Mouse (Mus musculus) testis, adult 2 months (tissue): Measurements from ENCODE around the gene Ints13. TPM values are rescaled to one million over a fixed set of nuclear protein-coding genes. Genes with fewer than 3 reads are reported as not detected.

Source experiments
- H3K27ac ChIP-seq: fragments of 200-500 bp; 2 replicates; pipeline ENCODE4 v1.5.1; 2012; ENCODE audit warnings: low read depth, low read length; ENCODE audit not compliant: control insufficient read depth, insufficient read depth
- H3K27me3 ChIP-seq: fragments of 200-500 bp; 2 replicates; pipeline ENCODE4 v1.6.1; 2012; ENCODE audit warnings: mild to moderate bottlenecking, low read length, moderate library complexity; ENCODE audit not compliant: control insufficient read depth, insufficient read depth
- H3K36me3 ChIP-seq: fragments of 200-500 bp; 2 replicates; pipeline ENCODE4 v1.6.1; 2012; ENCODE audit warnings: mild to moderate bottlenecking, low read length; ENCODE audit not compliant: control insufficient read depth, insufficient read depth
- H3K4me1 ChIP-seq: fragments of 200-500 bp; 2 replicates; pipeline ENCODE4 v1.6.1; 2012; ENCODE audit warnings: low read length; ENCODE audit not compliant: control insufficient read depth, insufficient read depth
- H3K4me3 ChIP-seq: fragments of 200-500 bp; 2 replicates; pipeline ENCODE4 v1.5.1; 2012; ENCODE audit warnings: low read depth, mild to moderate bottlenecking, low read length, moderate library complexity, mixed read lengths; ENCODE audit not compliant: control insufficient read depth
- CTCF ChIP-seq: fragments of 200-500 bp; IDR thresholded peaks from 2 replicates; pipeline ENCODE4 v1.5.1; 2012; ENCODE audit warnings: low read depth, mild to moderate bottlenecking, inconsistent platforms, low read length, moderate library complexity; ENCODE audit not compliant: control insufficient read depth, insufficient read depth, insufficient replicate concordance
- POLR2A ChIP-seq: fragments of 200-500 bp; IDR thresholded peaks from 2 replicates; pipeline ENCODE4 v1.6.1; 2012; ENCODE audit warnings: low read depth, mild to moderate bottlenecking, inconsistent platforms, low read length, moderate library complexity; ENCODE audit not compliant: control insufficient read depth
- polyA plus RNA-seq: library from polyadenylated mRNA; depleted of rRNA; stranded (reverse); fragments of >200 nt; gene quantifications from 2 replicates; pipeline ENCODE4 v1.2.3, GENCODE M21; 2012

Ints13 gene
- polyA plus RNA-seq, 1 experiment, result 41.8 TPM

GRCm38 (mm10) chr6:146611385-146611784 lies 33.8 kb upstream of the Ints13 start:
- H3K27me3 ChIP-seq, result no peaks in the 10 kb centered on the region
- peaks cover 4% of the 10 kb centered on the region for H3K4me1 ChIP-seq
- no peaks in the 10 kb centered on the region for H3K36me3 ChIP-seq
- H3K4me3 ChIP-seq, result no peak overlapping the region
- H3K27ac ChIP-seq, result no peak overlapping the region
- TF ChIP-seq POLR2A (no peak), CTCF (no peak)

DNA sequence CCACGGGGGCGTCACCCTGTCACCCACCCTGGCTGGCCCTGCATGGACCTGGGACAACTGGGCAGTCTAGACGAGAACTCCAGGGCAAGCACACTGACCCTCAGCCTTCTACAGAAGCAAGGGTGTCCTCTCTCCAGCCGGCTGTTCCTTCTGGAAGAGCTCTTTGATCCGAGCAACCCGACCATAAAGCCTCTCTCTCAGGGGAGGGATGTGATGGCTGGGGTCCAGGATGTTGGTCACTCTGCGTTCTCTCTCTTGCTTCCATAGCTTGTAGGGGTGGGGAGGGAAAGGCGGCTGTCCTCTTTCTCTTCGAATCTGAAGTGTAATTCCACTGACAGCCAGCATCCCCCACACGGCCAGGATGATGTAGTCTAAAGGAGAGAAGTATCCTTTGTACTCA lies 26.0 kb upstream of the Ints13 start:
- H3K27ac ChIP-seq, result no peak overlapping the region
- no peak overlapping the region for H3K4me3 ChIP-seq
- TF ChIP-seq POLR2A (no peak), CTCF (no peak)
- H3K4me1 ChIP-seq, result no peaks in the 10 kb centered on the region
- H3K36me3 ChIP-seq, result peaks cover 1% of the 10 kb centered on the region
- no peaks in the 10 kb centered on the region for H3K27me3 ChIP-seq

GRCm38 (mm10) chr6:146602601-146603000 lies 25.0 kb upstream of the Ints13 start:
- H3K4me3 ChIP-seq, result no peak overlapping the region
- no peaks in the 10 kb centered on the region for H3K4me1 ChIP-seq
- TF ChIP-seq POLR2A (no peak), CTCF (no peak)
- H3K27me3 ChIP-seq, result no peaks in the 10 kb centered on the region
- H3K36me3 ChIP-seq, result peaks cover 1% of the 10 kb centered on the region
- H3K27ac ChIP-seq, result no peak overlapping the region

DNA sequence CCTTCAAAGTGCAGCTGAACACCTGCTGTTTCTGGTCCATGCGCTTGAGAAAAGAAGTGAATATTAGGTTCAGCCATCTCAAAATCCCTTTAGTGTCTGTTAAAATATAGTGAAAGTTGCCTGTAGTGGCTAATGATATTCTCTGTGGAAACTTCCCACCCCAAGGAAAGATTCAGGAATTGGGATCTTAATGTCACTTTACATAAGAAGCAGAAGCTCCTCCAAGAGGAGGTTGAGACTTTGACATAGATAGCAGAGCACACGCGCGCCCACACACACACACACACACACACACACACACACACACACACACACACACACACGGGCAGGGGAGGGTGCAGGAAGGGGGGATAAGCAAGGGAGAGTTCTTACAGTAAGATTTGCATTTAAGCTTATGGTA lies 7.5 kb upstream of the Ints13 start:
- Histone ChIP-seq H3K36me3 (peaks cover 5% of the 10 kb centered on the region; the same call in 1 of the 2 replicates), H3K4me3 (no peak overlapping the region), H3K27ac (no peak overlapping the region), H3K27me3 (no peaks in the 10 kb centered on the region), H3K4me1 (no peaks in the 10 kb centered on the region)
- TF ChIP-seq POLR2A, result no peak
- TF ChIP-seq CTCF, result no peak

- peaks cover 2% of the 10 kb centered on the region; the same call in 1 of the 2 replicates for H3K36me3 ChIP-seq
- H3K4me1 ChIP-seq, result peaks cover 2% of the 10 kb centered on the region
- no peak for TF ChIP-seq CTCF
- TF ChIP-seq POLR2A, result no peak
- H3K27ac ChIP-seq, result no peak overlapping the region
- H3K27me3 ChIP-seq, result no peaks in the 10 kb centered on the region
- H3K4me3 ChIP-seq, result no peak overlapping the region
Observed at GRCm38 (mm10) chr6:146583366-146584046, 5.9 kb upstream of the Ints13 start.

DNA sequence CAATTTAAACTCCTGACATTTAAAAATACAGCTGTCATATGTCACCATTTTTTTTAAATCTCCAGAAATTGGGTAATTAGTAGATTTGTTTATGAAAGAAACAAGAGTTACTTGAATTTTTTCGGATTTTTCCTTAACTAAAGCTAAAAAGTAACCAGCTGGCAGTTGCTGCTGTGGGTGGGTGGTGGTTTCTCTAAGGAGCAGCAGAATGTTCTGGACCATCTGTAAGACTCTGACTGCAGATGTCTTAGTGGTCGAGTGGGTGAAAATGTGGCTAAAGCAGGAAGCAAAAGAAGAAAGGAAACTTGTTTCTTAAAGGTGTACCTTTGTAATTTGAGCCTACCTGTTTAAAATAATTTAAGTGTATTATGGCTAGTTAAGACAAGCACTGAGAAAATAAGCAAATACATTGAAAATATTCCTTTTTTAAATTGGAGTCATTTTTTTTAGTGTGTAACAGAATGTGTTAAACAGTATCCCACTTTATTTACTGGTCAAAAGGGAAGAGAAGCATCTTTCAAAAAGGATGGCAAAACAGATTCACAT lies 2.8 kb upstream of the Ints13 start:
- Histone ChIP-seq H3K36me3 (0 out of 2 replicates have a peak, but pooled peaks cover 1% of the 10 kb centered on the region), H3K27ac (no peak overlapping the region), H3K4me1 (peaks cover 3% of the 10 kb centered on the region), H3K4me3 (no peak overlapping the region), H3K27me3 (no peaks in the 10 kb centered on the region)
- TF ChIP-seq CTCF, result no peak
- TF ChIP-seq POLR2A, result no peak

DNA sequence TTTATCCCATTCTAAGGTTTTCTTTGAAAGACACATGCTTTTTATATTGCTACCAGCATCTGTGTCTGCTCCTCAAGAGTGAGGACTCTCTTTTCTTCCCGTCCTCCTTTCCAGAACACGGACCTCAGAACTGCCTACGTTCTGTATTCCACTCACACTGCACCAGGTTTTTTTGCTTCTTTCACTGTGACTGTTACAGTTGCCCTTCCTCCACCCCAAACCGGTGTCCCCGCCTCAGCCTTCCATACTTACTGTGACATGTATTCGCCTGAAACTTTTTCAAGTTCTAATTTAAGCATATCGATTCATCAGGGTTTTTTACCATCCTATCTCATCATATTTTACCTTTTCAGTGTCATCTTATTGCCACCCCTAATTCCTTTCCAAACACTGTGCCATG lies 951 bp upstream of the Ints13 start:
- TF ChIP-seq CTCF (no peak), POLR2A (no peak)
- peak overlapping the region; percentile 95 for H3K27ac ChIP-seq
- peak overlapping the region; percentile 97 for H3K4me3 ChIP-seq

More for the DNA sequence above, 951 bp upstream of the Ints13 start:
- no peaks in the 10 kb centered on the region for H3K27me3 ChIP-seq
- peaks cover 3% of the 10 kb centered on the region for H3K4me1 ChIP-seq
- H3K36me3 ChIP-seq, result 0 out of 2 replicates have a peak, but pooled peaks cover 1% of the 10 kb centered on the region
